Comparison of ENCODE assay signal across 12 mouse cellular contexts in genomic region chr17:76111315-76112195, GRCm38 (mm10).
DNase-seq lines count a peak whose midpoint lies in the region; ATAC-seq and TF ChIP-seq lines count a peak whose summit lies in the region.
"Had no signal": no experiment of that assay in that cellular context is flagged by ENCODE, and none has a peak within 500 bp of the region (broad histone marks: within the 10 kb centered on the region; RNA-seq: fewer than 3 reads in every experiment).

No protein-coding gene starts in this region.

- no peaks in the 10 kb centered on the region for H3K27me3 ChIP-seq in forebrain, embryonic 16.5 days (replicated peaks; ENCODE audit: control insufficient read depth, insufficient read depth, low read length)
- peaks cover 22% of the 10 kb centered on the region for H3K27me3 ChIP-seq in midbrain, embryonic 12.5 days
- H3K27me3 ChIP-seq: heart, embryonic 15.5 days; liver, embryonic 13.5 days; stomach, embryonic 15.5 days had no signal

- H3K9me3 ChIP-seq in forebrain, embryonic 16.5 days (ENCODE audit: control insufficient read depth, low read length): no peaks in the 10 kb centered on the region
- H3K9me3 ChIP-seq in midbrain, embryonic 12.5 days: no peaks in the 10 kb centered on the region
- H3K9me3 ChIP-seq: heart, embryonic 15.5 days; liver, embryonic 13.5 days; stomach, embryonic 15.5 days had no signal

- no peaks in the 10 kb centered on the region for H3K36me3 ChIP-seq in forebrain, embryonic 16.5 days (ENCODE audit: control insufficient read depth, insufficient read depth)
- no peaks in the 10 kb centered on the region for H3K36me3 ChIP-seq in midbrain, embryonic 12.5 days
- H3K36me3 ChIP-seq: heart, embryonic 15.5 days; liver, embryonic 13.5 days; stomach, embryonic 15.5 days had no signal

- H3K4me2 ChIP-seq in forebrain, embryonic 16.5 days (ENCODE audit: low read length): no peak overlapping the region; the same call in 1 of the 2 replicates
- H3K4me2 ChIP-seq in midbrain, embryonic 12.5 days (replicated peaks): no peak overlapping the region; the same call in 1 of the 2 replicates
- H3K4me2 ChIP-seq: heart, embryonic 15.5 days; liver, embryonic 13.5 days; stomach, embryonic 15.5 days had no signal

- no peak overlapping the region; the same call in 1 of the 2 replicates for H3K27ac ChIP-seq in forebrain, embryonic 16.5 days (ENCODE audit: low read length)
- no peak overlapping the region for H3K27ac ChIP-seq in midbrain, embryonic 12.5 days (replicated peaks)
- no peak overlapping the region for H3K27ac ChIP-seq in gastrocnemius, adult 2 months
- H3K27ac ChIP-seq: heart, embryonic 15.5 days; liver, embryonic 13.5 days; stomach, embryonic 15.5 days had no signal

- peak; percentile 36 to 43 for DNase-seq in right cerebral cortex, postnatal 10 days (ENCODE audit: low spot score in 2 of 2)
- DNase-seq in right cerebral cortex, postnatal 14 days: no peak
- no peak for DNase-seq in gastrocnemius, adult 2 months
- no peak for DNase-seq in cerebellum, adult 11 months
- DNase-seq in kidney, postnatal 10 days: no peak
- DNase-seq: layer of hippocampus, postnatal 36 days; liver, embryonic 13.5 days had no signal

- 22% methylated on average over 9 of the region's 9 CpGs for WGBS in forebrain, embryonic 16.5 days
- 54% methylated on average over 9 of the region's 9 CpGs for WGBS in midbrain, embryonic 12.5 days

- no peak overlapping the region for H3K4me3 ChIP-seq in forebrain, embryonic 16.5 days (replicated peaks; ENCODE audit: low read length)
- no peak overlapping the region for H3K4me3 ChIP-seq in midbrain, embryonic 12.5 days
- no peak overlapping the region for H3K4me3 ChIP-seq in gastrocnemius, adult 2 months
- H3K4me3 ChIP-seq: heart, embryonic 15.5 days; liver, embryonic 13.5 days; stomach, embryonic 15.5 days had no signal

- H3K9ac ChIP-seq in forebrain, embryonic 16.5 days (replicated peaks; ENCODE audit: low read depth, low read length): no peak overlapping the region
- no peak overlapping the region for H3K9ac ChIP-seq in midbrain, embryonic 12.5 days (replicated peaks)
- H3K9ac ChIP-seq: heart, embryonic 15.5 days; liver, embryonic 13.5 days; stomach, embryonic 15.5 days had no signal

- H3K4me1 ChIP-seq in forebrain, embryonic 16.5 days (replicated peaks; ENCODE audit: control insufficient read depth, insufficient read depth, low read length): peaks cover 8% of the 10 kb centered on the region
- peaks cover 10% of the 10 kb centered on the region for H3K4me1 ChIP-seq in midbrain, embryonic 12.5 days
- H3K4me1 ChIP-seq: heart, embryonic 15.5 days; liver, embryonic 13.5 days; stomach, embryonic 15.5 days had no signal

- intact Hi-C loops in gastrocnemius, adult 2 months (cut with DNase I): no loop called here

- ATAC-seq in forebrain, embryonic 16.5 days: peak; percentile 98
- ATAC-seq in midbrain, embryonic 12.5 days (ENCODE audit: low FRiP score, low read depth): peak; percentile 94
- ATAC-seq in activated CD4-positive, CD25-positive, alpha-beta regulatory T cell, adult 4 months: no peak

- TF ChIP-seq CTCF in gastrocnemius, adult 2 months (IDR thresholded peaks at IDR 0.05): no peak

Comparison
In these comparisons a context has a peak if more than half of its experiments do, and no peak if none do; other contexts are left out.
1. DNase-seq: peak in right cerebral cortex, postnatal 10 days (2 of 2); none in right cerebral cortex, postnatal 14 days (single experiment), gastrocnemius, adult 2 months (single experiment), cerebellum, adult 11 months (single experiment) and kidney, postnatal 10 days (single experiment).